Mouse (Mus musculus) midbrain, embryonic 16.5 days (tissue): Measurements from ENCODE around the gene Gm35549. TPM values are rescaled to one million over a fixed set of nuclear protein-coding genes. Genes with fewer than 3 reads are reported as not detected.
A peak's percentile ranks its signal among the peaks of the same experiment; 100 is the strongest.

Experiments
- ATAC-seq: fragments of 200-750 bp; cut with Nextera tagmentation; 2 replicates; pipeline ENCODE4 v1.8.0; 2017; ENCODE audit warnings: moderate TSS enrichment
- H3K27ac ChIP-seq: fragments of 300-500 bp; sonication (generic); 2 replicates; pipeline ENCODE4 v1.5.1; 2014; ENCODE audit warnings: mild to moderate bottlenecking, low read length, mixed read lengths
- H3K27me3 ChIP-seq: fragments of 300-500 bp; sonication (generic); 2 replicates; pipeline ENCODE4 v1.6.1; 2014; ENCODE audit warnings: low read depth, low read length, mixed read lengths; ENCODE audit not compliant: control insufficient read depth, insufficient read depth
- H3K36me3 ChIP-seq: fragments of 300-500 bp; sonication (generic); 2 replicates; pipeline ENCODE4 v1.6.1; 2014; ENCODE audit warnings: mild to moderate bottlenecking, low read length, moderate library complexity, mixed read lengths; ENCODE audit not compliant: control insufficient read depth, insufficient read depth
- H3K4me1 ChIP-seq: fragments of 300-500 bp; sonication (generic); 2 replicates; pipeline ENCODE4 v1.6.1; 2014; ENCODE audit warnings: mild to moderate bottlenecking, low read length, mixed read lengths; ENCODE audit not compliant: control insufficient read depth, insufficient read depth
- H3K4me2 ChIP-seq: fragments of 300-500 bp; sonication (generic); 2 replicates; pipeline ENCODE4 v1.6.1; 2014; ENCODE audit warnings: mild to moderate bottlenecking, low read length, mixed read lengths
- H3K4me3 ChIP-seq: fragments of 300-500 bp; sonication (generic); 2 replicates; pipeline ENCODE4 v1.5.1; 2014; ENCODE audit warnings: low read depth, mild to moderate bottlenecking, low read length, moderate library complexity, mixed read lengths
- H3K9ac ChIP-seq: fragments of 300-500 bp; sonication (generic); 2 replicates; pipeline ENCODE4 v1.6.1; 2014; ENCODE audit warnings: low read depth, low read length, mixed read lengths
- H3K9me3 ChIP-seq: fragments of 300-500 bp; sonication (generic); replicated peaks from 2 replicates; pipeline ENCODE4 v1.6.1; 2014; ENCODE audit warnings: mild to moderate bottlenecking, low read length, mixed read lengths; ENCODE audit not compliant: control insufficient read depth, poor library complexity, severe bottlenecking
- WGBS: fragments of 180-500 bp; shearing (Covaris S2); extraction: QIAGEN DNeasy Blood & Tissue Kit; methylation state at CpG from one replicate; pipeline ENCODE4 v1.1.7; 2014; 5-methylcytosine and 5-hydroxymethylcytosine counted together
- polyA plus RNA-seq: library from polyadenylated mRNA; unstranded; fragments of >200 nt; fragmentation: Nextera tagmentation; extraction: Ambion mirVana; gene quantifications from 2 replicates; pipeline ENCODE4 v1.2.1, GENCODE M21; 2015

Gene Gm35549
- polyA plus RNA-seq, 1 experiment from 2014 or later = not detected

- no peak for ATAC-seq
- WGBS = 83% methylated on average over 5 of the region's 5 CpGs
- H3K36me3 ChIP-seq = peaks cover 6% of the 10 kb centered on the region
- H3K4me2 ChIP-seq = no peak overlapping the region
- no peak overlapping the region for H3K9ac ChIP-seq
- no peak overlapping the region for H3K4me3 ChIP-seq
- H3K4me1 ChIP-seq = no peaks in the 10 kb centered on the region
- H3K9me3 ChIP-seq = no peaks in the 10 kb centered on the region
- no peak overlapping the region for H3K27ac ChIP-seq
- H3K27me3 ChIP-seq = no peaks in the 10 kb centered on the region
Observed at GRCm38 (mm10) chr9:122812386-122812785, 31.4 kb downstream of the Gm35549 start.

- no peaks in the 10 kb centered on the region for H3K9me3 ChIP-seq
- H3K36me3 ChIP-seq = peaks cover 6% of the 10 kb centered on the region
- no peak overlapping the region for H3K9ac ChIP-seq
- H3K27me3 ChIP-seq = no peaks in the 10 kb centered on the region
- no peak overlapping the region for H3K27ac ChIP-seq
- no peak overlapping the region for H3K4me3 ChIP-seq
- ATAC-seq = no peak
- H3K4me2 ChIP-seq = no peak overlapping the region
- peaks cover 9% of the 10 kb centered on the region for H3K4me1 ChIP-seq
- 95% methylated on average over 3 of the region's 3 CpGs for WGBS
Observed at GRCm38 (mm10) chr9:122810212-122810611, 33.6 kb downstream of the Gm35549 start.

- Histone ChIP-seq H3K27me3 (no peaks in the 10 kb centered on the region), H3K9ac (no peak overlapping the region), H3K36me3 (peaks cover 3% of the 10 kb centered on the region), H3K27ac (no peak overlapping the region), H3K4me3 (no peak overlapping the region), H3K4me2 (no peak overlapping the region), H3K4me1 (peaks cover 9% of the 10 kb centered on the region), H3K9me3 (no peaks in the 10 kb centered on the region)
- no peak for ATAC-seq
- WGBS = 95% methylated on average over 2 of the region's 2 CpGs
Observed at GRCm38 (mm10) chr9:122807186-122807585, 36.6 kb downstream of the Gm35549 start.

- Histone ChIP-seq H3K9ac (peak overlapping the region; percentile 93), H3K27me3 (no peaks in the 10 kb centered on the region), H3K4me3 (peak overlapping the region; percentile 64), H3K4me1 (peaks cover 9% of the 10 kb centered on the region), H3K4me2 (peak overlapping the region; percentile 91), H3K27ac (peak overlapping the region; percentile 93), H3K9me3 (no peaks in the 10 kb centered on the region), H3K36me3 (no peaks in the 10 kb centered on the region)
- 9% methylated on average over 10 of the region's 10 CpGs for WGBS
- ATAC-seq = no peak; the same call in 1 of the 2 replicates
Observed at GRCm38 (mm10) chr9:122805845-122806341, 37.9 kb downstream of the Gm35549 start.

GRCm38 (mm10) chr9:122805053-122805844, 38.6 kb downstream of the Gm35549 start, which contains the start of gene Tcaim:
Gene Tcaim (plus strand): TSS chr9:122805539.
- Histone ChIP-seq H3K4me1 (peaks cover 9% of the 10 kb centered on the region), H3K9me3 (no peaks in the 10 kb centered on the region), H3K36me3 (no peaks in the 10 kb centered on the region), H3K9ac (peak within 1 kb of the TSS; percentile 93), H3K27me3 (no peaks in the 10 kb centered on the region), H3K4me3 (peak within 1 kb of the TSS; percentile 64), H3K27ac (peak within 1 kb of the TSS; percentile 93), H3K4me2 (peak within 1 kb of the TSS; percentile 91)
- 8% methylated on average over 40 of the region's 42 CpGs for WGBS
- peak; percentile 98 for ATAC-seq

- Histone ChIP-seq H3K9ac (no peak overlapping the region), H3K36me3 (no peaks in the 10 kb centered on the region), H3K4me3 (no peak overlapping the region), H3K27me3 (no peaks in the 10 kb centered on the region), H3K4me2 (no peak overlapping the region), H3K9me3 (no peaks in the 10 kb centered on the region), H3K4me1 (no peaks in the 10 kb centered on the region), H3K27ac (no peak overlapping the region)
- WGBS = 97% methylated on average over 1 of the region's 1 CpGs
- ATAC-seq = no peak
Observed at GRCm38 (mm10) chr9:122786534-122786933, 57.3 kb downstream of the Gm35549 start.

- Histone ChIP-seq H3K4me1 (no peaks in the 10 kb centered on the region), H3K9ac (no peak overlapping the region), H3K9me3 (no peaks in the 10 kb centered on the region), H3K4me2 (no peak overlapping the region), H3K36me3 (no peaks in the 10 kb centered on the region), H3K4me3 (no peak overlapping the region), H3K27ac (no peak overlapping the region), H3K27me3 (no peaks in the 10 kb centered on the region)
- no peak for ATAC-seq
- WGBS = 80% methylated on average over 5 of the region's 5 CpGs
Observed at GRCm38 (mm10) chr9:122785231-122785630, 58.6 kb downstream of the Gm35549 start.

Other genes starting within 250 kb of the Gm35549 start
- gene Topaz1, start 96.7 kb downstream of the Gm35549 start, polyA plus RNA-seq = not detected in 2 replicates
- gene Tcaim, start 38.5 kb downstream of the Gm35549 start, polyA plus RNA-seq = 9.3 and 9.9 TPM in 2 replicates
- 121 and 131 TPM in 2 replicates for gene Zfp445, start 22.0 kb upstream of the Gm35549 start, polyA plus RNA-seq
- gene Zkscan7, start 41.6 kb upstream of the Gm35549 start, polyA plus RNA-seq = 4.7 and 4.9 TPM in 2 replicates
- 16.8 and 19.7 TPM in 2 replicates for gene Zfp105, start 79.0 kb upstream of the Gm35549 start, polyA plus RNA-seq
- 26.8 and 31.9 TPM in 2 replicates for gene 1110059G10Rik, start 107.0 kb upstream of the Gm35549 start, polyA plus RNA-seq
- gene Kif15, start 107.0 kb upstream of the Gm35549 start, polyA plus RNA-seq = 5.5 and 9.0 TPM in 2 replicates
- 29.5 and 30.1 TPM in 2 replicates for gene Tmem42, start 177.3 kb upstream of the Gm35549 start, polyA plus RNA-seq
- gene Tgm4, start 190.7 kb upstream of the Gm35549 start, polyA plus RNA-seq = 0.43 and 0.65 TPM in 2 replicates